Mouse (Mus musculus) CH12.LX (cell line): ENCODE measurements around the gene Prelid3b. TPM values are rescaled to one million over a fixed set of nuclear protein-coding genes. Genes with fewer than 3 reads are reported as not detected.

Experiments
- DNase-seq: peaks from one replicate; pipeline ENCODE4 v3.0.0-alpha.2; 2013; ENCODE audit errors: extremely low read depth
- H3K27ac ChIP-seq: 2 replicates; pipeline ENCODE4 v1.5.1; 2012; ENCODE audit warnings: low read depth, mild to moderate bottlenecking, control low read depth, moderate library complexity; ENCODE audit not compliant: insufficient read depth
- H3K27me3 ChIP-seq: replicated peaks from 2 replicates; pipeline ENCODE3; 2012; ENCODE audit warnings: inconsistent platforms
- H3K36me3 ChIP-seq, 2 experiments: replicated peaks in 1 of 2; 2 replicates each; pipeline versions ENCODE3 to v1.6.1; 2012; ENCODE audit warnings: inconsistent platforms in 1 of 2, low read length in 1 of 2, mild to moderate bottlenecking in 1 of 2, mixed read lengths in 1 of 2, moderate library complexity in 1 of 2; ENCODE audit not compliant: control insufficient read depth in 1 of 2, insufficient read depth in 1 of 2
- H3K4me1 ChIP-seq, 2 experiments: 2 replicates each; pipeline ENCODE4 v1.6.1; 2012; ENCODE audit warnings: inconsistent platforms in 1 of 2, moderate library complexity in 1 of 2; ENCODE audit not compliant: insufficient read depth in 2 of 2, control insufficient read depth in 1 of 2
- H3K4me2 ChIP-seq: 2 replicates; pipeline ENCODE4 v1.6.1; 2012; ENCODE audit warnings: low read depth, mild to moderate bottlenecking, control low read depth; ENCODE audit not compliant: poor library complexity, insufficient read depth, severe bottlenecking
- H3K4me3 ChIP-seq, 3 experiments: fragments of 150-350 bp in 1 of 3; sonication (generic) in 1 of 3; replicated peaks in 1 of 3; 2 replicates each; pipeline versions ENCODE3 to v1.5.1; 2011 to 2012; ENCODE audit warnings: low read depth in 2 of 3, low read length in 2 of 3, mild to moderate bottlenecking in 2 of 3, moderate library complexity in 2 of 3, control low read depth in 1 of 3, improper control_type of control experiment in 1 of 3, inconsistent platforms in 1 of 3, mixed read lengths in 1 of 3; ENCODE audit not compliant: poor library complexity in 1 of 3
- H3K79me2 ChIP-seq: replicated peaks from 2 replicates; pipeline ENCODE4 v1.6.1; 2012; ENCODE audit warnings: mild to moderate bottlenecking, moderate library complexity; ENCODE audit not compliant: control insufficient read depth, poor library complexity, insufficient read depth, severe bottlenecking; ENCODE audit errors: extremely low read depth
- H3K9ac ChIP-seq: 2 replicates; pipeline ENCODE4 v1.6.1; 2012; ENCODE audit warnings: low read depth, mild to moderate bottlenecking, control low read depth, moderate library complexity; ENCODE audit not compliant: insufficient read depth
- H3K9me3 ChIP-seq: replicated peaks from 2 replicates; pipeline ENCODE3; 2012; ENCODE audit warnings: low read length, inconsistent platforms, mixed read lengths
- BHLHE40 ChIP-seq: IDR thresholded peaks from 2 replicates; pipeline ENCODE4 v1.6.1; 2011; ENCODE audit warnings: mild to moderate bottlenecking, low read depth, low read length, improper control_type of control experiment
- CHD1 ChIP-seq: IDR thresholded peaks from 2 replicates; pipeline ENCODE4 v1.6.1; 2012; ENCODE audit warnings: low read depth, low read length, improper control_type of control experiment, inconsistent platforms
- CHD2 ChIP-seq: IDR thresholded peaks from 2 replicates; pipeline ENCODE4 v1.6.1; 2011; ENCODE audit warnings: low read length, improper control_type of control experiment
- E2F4 ChIP-seq: IDR thresholded peaks from 2 replicates; pipeline ENCODE4 v1.6.1; 2011; ENCODE audit warnings: low read depth, low read length, improper control_type of control experiment; ENCODE audit not compliant: insufficient replicate concordance
- EP300 ChIP-seq: IDR thresholded peaks from 2 replicates; pipeline ENCODE4 v1.6.1; 2011; ENCODE audit warnings: low read length, improper control_type of control experiment
- ETS1 ChIP-seq: conservative IDR thresholded peaks from 2 replicates; pipeline ENCODE4 v1.6.1; 2012; ENCODE audit warnings: low read depth, mild to moderate bottlenecking, inconsistent platforms, low read length, improper control_type of control experiment, moderate library complexity
- HCFC1 ChIP-seq: IDR thresholded peaks from 2 replicates; pipeline ENCODE4 v1.6.1; 2012; ENCODE audit warnings: low read depth, mild to moderate bottlenecking, inconsistent platforms, low read length, improper control_type of control experiment
- IRF4 ChIP-seq: IDR thresholded peaks from 2 replicates; pipeline ENCODE4 v1.6.1; 2014; ENCODE audit warnings: low read depth, mild to moderate bottlenecking, inconsistent platforms, low read length, improper control_type of control experiment
- JUN ChIP-seq: IDR thresholded peaks from 2 replicates; pipeline ENCODE4 v1.6.1; 2011; ENCODE audit warnings: low read depth, mild to moderate bottlenecking, low read length, improper control_type of control experiment, moderate library complexity; ENCODE audit not compliant: insufficient read depth
- JUND ChIP-seq: conservative IDR thresholded peaks from 2 replicates; pipeline ENCODE4 v1.6.1; 2011; ENCODE audit warnings: low read depth, low read length, improper control_type of control experiment
- KAT2A ChIP-seq: IDR thresholded peaks from 2 replicates; pipeline ENCODE4 v1.6.1; 2012; ENCODE audit warnings: low read length, improper control_type of control experiment, inconsistent platforms; ENCODE audit not compliant: insufficient replicate concordance
- MAFK ChIP-seq: IDR thresholded peaks from 2 replicates; pipeline ENCODE4 v1.6.1; 2011; ENCODE audit warnings: low read length, improper control_type of control experiment; ENCODE audit not compliant: insufficient replicate concordance
- MAX ChIP-seq: IDR thresholded peaks from 2 replicates; pipeline ENCODE4 v1.6.1; 2011; ENCODE audit warnings: low read length, improper control_type of control experiment
- MAZ ChIP-seq: IDR thresholded peaks from 2 replicates; pipeline ENCODE4 v1.6.1; 2012; ENCODE audit warnings: low read depth, mild to moderate bottlenecking, inconsistent platforms, low read length, improper control_type of control experiment, moderate library complexity
- MEF2A ChIP-seq: IDR thresholded peaks from 2 replicates; pipeline ENCODE4 v1.6.1; 2014; ENCODE audit warnings: low read depth, mild to moderate bottlenecking, inconsistent platforms, low read length, improper control_type of control experiment, borderline replicate concordance
- MXI1 ChIP-seq: IDR thresholded peaks from 2 replicates; pipeline ENCODE4 v1.6.1; 2011; ENCODE audit warnings: mild to moderate bottlenecking, low read depth, low read length, improper control_type of control experiment
- MYC ChIP-seq: IDR thresholded peaks from 2 replicates; pipeline ENCODE4 v1.6.1; 2011; ENCODE audit warnings: low read depth, mild to moderate bottlenecking, improper control_type of control experiment, low read length
- NELFE ChIP-seq: IDR thresholded peaks from 2 replicates; pipeline ENCODE4 v1.6.1; 2011; ENCODE audit warnings: low read depth, low read length, improper control_type of control experiment
- PAX5 ChIP-seq: IDR thresholded peaks from 2 replicates; pipeline ENCODE4 v1.6.1; 2012; ENCODE audit warnings: low read length, inconsistent platforms, mixed read lengths
- POLR2A ChIP-seq: IDR thresholded peaks from 2 replicates; pipeline ENCODE4 v1.6.1; 2011; ENCODE audit warnings: low read depth, mild to moderate bottlenecking, improper control_type of control experiment, low read length
- RAD21 ChIP-seq: IDR thresholded peaks from 2 replicates; pipeline ENCODE4 v1.6.1; 2011; ENCODE audit warnings: low read depth, mild to moderate bottlenecking, low read length, improper control_type of control experiment, moderate library complexity
- RCOR1 ChIP-seq: conservative IDR thresholded peaks from 2 replicates; pipeline ENCODE4 v1.6.1; 2012; ENCODE audit warnings: low read depth, mild to moderate bottlenecking, inconsistent platforms, low read length, improper control_type of control experiment
- SIN3A ChIP-seq: IDR thresholded peaks from 2 replicates; pipeline ENCODE4 v1.6.1; 2012; ENCODE audit warnings: low read length, improper control_type of control experiment, inconsistent platforms
- SMC3 ChIP-seq: IDR thresholded peaks from 2 replicates; pipeline ENCODE4 v1.6.1; 2011; ENCODE audit warnings: low read depth, low read length, improper control_type of control experiment
- TBP ChIP-seq: conservative IDR thresholded peaks from 2 replicates; pipeline ENCODE4 v1.6.1; 2011; ENCODE audit warnings: low read depth, low read length, improper control_type of control experiment
- TCF12 ChIP-seq: IDR thresholded peaks from 2 replicates; pipeline ENCODE4 v1.6.1; 2014; ENCODE audit warnings: low read depth, mild to moderate bottlenecking, inconsistent platforms, low read length, improper control_type of control experiment
- UBTF ChIP-seq: IDR thresholded peaks from 2 replicates; pipeline ENCODE4 v1.6.1; 2012; ENCODE audit warnings: low read depth, mild to moderate bottlenecking, inconsistent platforms, low read length, improper control_type of control experiment, moderate library complexity
- USF1 ChIP-seq: IDR thresholded peaks from 2 replicates; pipeline ENCODE4 v1.6.1; 2014; ENCODE audit warnings: low read depth, mild to moderate bottlenecking, inconsistent platforms, low read length, improper control_type of control experiment
- USF2 ChIP-seq: conservative IDR thresholded peaks from 2 replicates; pipeline ENCODE4 v1.6.1; 2011; ENCODE audit warnings: low read depth, low read length, improper control_type of control experiment
- ZC3H11A ChIP-seq: IDR thresholded peaks from 2 replicates; pipeline ENCODE4 v1.6.1; 2012; ENCODE audit warnings: low read depth, mild to moderate bottlenecking, inconsistent platforms, low read length, improper control_type of control experiment
- ZMIZ1 ChIP-seq: IDR thresholded peaks from 2 replicates; pipeline ENCODE4 v1.6.1; 2012; ENCODE audit warnings: low read depth, mild to moderate bottlenecking, inconsistent platforms, low read length, improper control_type of control experiment
- ZNF384 ChIP-seq: IDR thresholded peaks from 2 replicates; pipeline ENCODE4 v1.6.1; 2012; ENCODE audit warnings: low read depth, low read length, improper control_type of control experiment, inconsistent platforms
- dilution Hi-C: fragments of 300-500 bp; cut with MboI; formaldehyde crosslinking; loops from 2 replicates; pipeline ENCODE4 v1.14.3; 2020; ENCODE audit warnings: low sequenced_read_pairs; ENCODE audit not compliant: extremely low pct_unique_long_range_greater_than_20kb, extremely low pct_ligation_motif_present
- in situ Hi-C: fragments of 300-500 bp; cut with MboI; formaldehyde crosslinking; loops from 3 replicates; pipeline ENCODE4 v1.14.3; 2019; ENCODE audit warnings: low sequenced_read_pairs, low pct_ligation_motif_present, low pct_unique_long_range_greater_than_20kb, mixed read lengths
- polyA plus RNA-seq: library from polyadenylated mRNA; unstranded; fragments of >175 nt; gene quantifications from 2 replicates; pipeline ENCODE4 v1.2.1, GENCODE M21; 2012; ENCODE audit warnings: low read depth; ENCODE audit not compliant: insufficient read length
- total RNA-seq, 2 experiments: library from RNA; depleted of rRNA; stranded (reverse); fragments of 300-350 nt in 1 of 2; fragments of >200 nt in 1 of 2; gene quantifications; 2 replicates each; pipeline ENCODE4 v1.2.3; 2012 to 2014

Prelid3b gene
- total and polyA plus RNA-seq, 3 experiments: 90.3 to 187 (median 179) TPM

DNA sequence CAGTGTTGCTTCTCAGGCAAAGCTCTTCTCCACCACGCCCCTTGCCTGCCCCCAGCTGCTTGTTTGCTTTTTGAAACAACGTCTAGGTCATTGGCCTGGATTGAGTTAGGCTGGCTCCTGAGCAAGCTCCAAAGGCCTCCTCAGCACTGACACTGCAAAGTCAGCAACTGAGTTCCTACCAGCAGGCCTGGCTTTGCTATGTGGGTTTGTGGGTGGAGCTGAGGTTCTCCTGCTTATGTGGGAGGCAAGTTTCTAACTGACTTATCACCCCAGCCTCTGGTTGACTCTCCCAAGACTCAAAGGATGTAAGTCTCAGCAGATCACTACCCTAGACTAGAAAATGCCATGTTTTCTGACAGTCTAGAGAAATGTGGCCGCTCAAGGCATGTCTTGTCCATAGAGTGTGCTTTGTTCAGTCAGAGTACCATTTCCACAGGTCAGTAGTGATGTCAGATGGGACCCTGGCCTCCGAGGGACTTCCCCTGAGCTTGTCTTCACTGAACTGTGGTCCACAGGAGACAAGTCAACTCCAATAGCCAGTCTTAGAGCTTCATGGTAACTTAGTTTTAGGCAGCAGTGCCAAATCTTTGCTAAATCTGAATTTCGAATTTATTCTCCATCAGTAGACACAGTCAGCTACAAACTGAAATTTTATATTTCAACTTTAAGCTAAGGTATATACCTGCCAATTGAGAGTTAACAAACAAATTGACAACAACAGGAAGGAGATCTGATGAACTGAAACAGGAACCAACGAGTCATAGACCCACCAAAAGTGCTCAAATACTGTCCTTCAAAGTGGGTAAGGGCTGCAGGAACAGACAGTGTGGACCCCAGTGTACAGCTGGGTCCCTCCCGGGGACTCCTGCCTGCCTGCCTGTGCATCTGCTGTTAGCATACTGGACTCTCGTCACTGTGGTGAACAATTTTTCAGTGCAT is 44.5 kb upstream of the Prelid3b start:
- H3K4me3 ChIP-seq: peak overlapping the region in 1 of 3 experiments; percentile 19
- dilution Hi-C loops (no loop called here), in situ Hi-C loops (no loop called here)
- H3K27me3 ChIP-seq: no peaks in the 10 kb centered on the region
- H3K9ac ChIP-seq: peak overlapping the region; percentile 43
- H3K27ac ChIP-seq: peak overlapping the region; percentile 87
- no peaks in the 10 kb centered on the region for H3K36me3 ChIP-seq
- H3K4me1 ChIP-seq: peaks cover 29 to 52% of the 10 kb centered on the region in 2 experiments
- no peak for TF ChIP-seq E2F4
- TF ChIP-seq EP300: peak; percentile 53
- TF ChIP-seq MAX: no peak
- TF ChIP-seq BHLHE40: no peak
- TF ChIP-seq NELFE: 0 out of 2 replicates have a peak, but pooled peaks have one; percentile 30
- no peak; the same call in 1 of the 2 replicates for TF ChIP-seq MXI1
- TF ChIP-seq JUND: no peak
- TF ChIP-seq MAFK: peak; percentile 78; the same call in 1 of the 2 replicates
- no peak for TF ChIP-seq UBTF
- no peak; the same call in 1 of the 2 replicates for TF ChIP-seq CHD1
- TF ChIP-seq JUN: no peak
- no peak; the same call in 1 of the 2 replicates for TF ChIP-seq MEF2A
- TF ChIP-seq MYC: no peak
- 0 out of 2 replicates have a peak, but pooled peaks have one; percentile 42 for TF ChIP-seq ZMIZ1
- TF ChIP-seq MAZ: no peak
- TF ChIP-seq SIN3A: peak; percentile 41; the same call in 1 of the 2 replicates
- peak; percentile 22 for TF ChIP-seq POLR2A
- TF ChIP-seq HCFC1: peak; percentile 52
- TF ChIP-seq ETS1: no peak; the same call in 1 of the 2 replicates
- TF ChIP-seq ZC3H11A: no peak
- TF ChIP-seq TCF12: peak; percentile 23
- TF ChIP-seq USF2: no peak
- no peak for TF ChIP-seq CHD2
- no peak for TF ChIP-seq ZNF384
- TF ChIP-seq IRF4: 0 out of 2 replicates have a peak, but pooled peaks have one; percentile 48
- TF ChIP-seq RCOR1: 0 out of 2 replicates have a peak, but pooled peaks have one; percentile 5
- no peak for TF ChIP-seq SMC3
- no peak for TF ChIP-seq TBP
- TF ChIP-seq RAD21: no peak
- TF ChIP-seq USF1: no peak
- no peak for TF ChIP-seq KAT2A
- TF ChIP-seq PAX5: no peak
- H3K4me2 ChIP-seq: peak overlapping the region; percentile 93
- H3K9me3 ChIP-seq: no peaks in the 10 kb centered on the region
- H3K79me2 ChIP-seq: no peaks in the 10 kb centered on the region
- DNase-seq: peak; percentile 73
